Mouse (Mus musculus) urinary bladder, adult 2 months (tissue): ENCODE data around the gene Sf3b4. TPM values are rescaled to one million over a fixed set of nuclear protein-coding genes. Genes with fewer than 3 reads are reported as not detected.

Source experiments
- DNase-seq: peaks from one replicate; pipeline ENCODE4 v3.0.0; 2022; ENCODE audit warnings: low spot score
- polyA plus RNA-seq: library from polyadenylated mRNA; depleted of rRNA; stranded (reverse); fragments of >200 nt; gene quantifications from 2 replicates; pipeline ENCODE4 v1.2.3, GENCODE M21; 2012; rRNA removed

The Sf3b4 gene
- polyA plus RNA-seq, result 48.6 and 52.3 TPM in 2 replicates

DNA sequence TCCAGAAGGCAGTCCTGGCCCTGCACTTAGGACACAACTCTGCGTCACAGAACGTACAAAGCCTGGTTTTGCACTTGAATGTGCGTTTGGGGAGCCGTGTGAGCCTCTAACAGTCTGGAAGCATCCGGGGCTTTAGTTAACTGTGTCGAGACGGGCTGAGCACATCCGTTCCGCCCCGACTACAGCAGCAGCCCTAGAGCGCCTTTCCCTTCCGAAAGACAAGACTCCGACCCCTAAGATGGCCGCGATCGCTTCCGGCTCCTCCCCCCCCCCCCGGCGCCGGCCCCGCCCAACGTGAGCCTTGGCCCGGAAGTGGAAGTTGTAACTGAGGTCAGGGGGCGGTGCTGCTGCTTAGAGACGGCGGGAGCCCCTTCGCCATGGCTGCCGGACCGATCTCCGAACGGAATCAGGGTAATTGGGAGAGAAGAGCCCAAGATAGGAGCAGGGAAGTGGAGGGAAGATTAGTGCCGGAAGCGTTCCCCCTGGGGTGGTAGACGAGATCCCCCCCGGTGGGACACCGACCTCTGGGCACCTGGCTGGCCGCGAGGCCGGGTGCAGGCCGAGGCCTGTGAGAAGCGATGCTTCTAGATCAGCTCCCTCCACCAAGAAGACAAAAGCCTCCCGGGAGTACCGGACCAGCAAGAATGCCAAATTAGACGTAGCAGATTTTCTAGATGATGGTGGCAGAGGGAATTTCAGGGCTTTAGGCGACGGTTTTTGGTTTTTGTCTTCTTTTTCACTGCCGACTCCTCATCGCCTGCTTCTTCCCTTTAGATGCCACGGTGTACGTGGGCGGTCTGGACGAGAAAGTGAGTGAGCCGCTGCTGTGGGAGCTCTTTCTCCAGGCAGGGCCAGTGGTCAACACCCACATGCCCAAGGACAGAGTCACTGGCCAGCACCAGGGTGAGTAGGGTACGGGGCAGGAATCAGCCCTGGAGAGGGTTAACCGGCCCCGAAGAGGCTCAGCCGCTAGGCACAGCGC is at the start of gene Sf3b4:
Sf3b4 (plus strand) TSS at position 136 of the 982 bp plus-strand sequence.
- DNase-seq, result peak; percentile 77

DNA sequence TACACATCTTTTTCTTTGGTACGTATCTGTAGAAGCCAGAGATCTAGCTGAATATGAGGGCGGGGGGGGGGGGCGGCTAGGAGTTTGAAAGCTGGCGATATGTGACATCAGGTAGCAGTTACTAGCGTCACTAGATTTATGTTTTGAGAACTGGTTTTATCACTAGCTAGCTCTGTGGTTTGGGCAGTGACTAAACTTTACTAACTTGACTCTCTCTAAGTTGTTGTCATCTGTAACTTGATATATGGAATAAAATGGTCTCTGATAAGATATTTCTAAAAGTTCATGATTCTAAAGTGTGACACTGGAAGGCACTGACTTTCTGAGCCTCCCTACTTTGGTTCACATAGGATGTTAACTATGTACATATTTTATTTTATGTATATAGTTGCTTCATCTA is 47.9 kb upstream of the Sf3b4 start:
- DNase-seq, result no peak

DNA sequence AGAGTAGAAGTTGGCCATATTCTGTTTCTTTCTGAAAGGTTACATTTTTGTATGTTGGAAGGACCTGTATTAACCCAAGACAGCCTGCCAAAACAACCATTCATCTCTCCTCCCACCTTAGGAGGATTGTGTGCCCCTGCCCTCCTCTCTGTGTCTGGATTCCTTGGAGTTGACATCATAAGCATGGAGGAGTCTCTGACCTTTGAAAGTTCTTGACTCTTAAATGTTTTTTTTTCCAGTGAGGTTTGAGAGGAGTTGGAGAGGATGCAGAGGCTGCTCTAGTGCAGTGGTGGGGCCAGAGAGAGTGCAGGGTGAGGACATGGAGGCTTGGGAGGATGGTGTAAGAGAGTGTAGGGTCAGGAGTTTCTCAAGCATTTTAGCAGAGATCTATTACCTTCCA is 44.0 kb upstream of the Sf3b4 start:
- no peak for DNase-seq

DNA sequence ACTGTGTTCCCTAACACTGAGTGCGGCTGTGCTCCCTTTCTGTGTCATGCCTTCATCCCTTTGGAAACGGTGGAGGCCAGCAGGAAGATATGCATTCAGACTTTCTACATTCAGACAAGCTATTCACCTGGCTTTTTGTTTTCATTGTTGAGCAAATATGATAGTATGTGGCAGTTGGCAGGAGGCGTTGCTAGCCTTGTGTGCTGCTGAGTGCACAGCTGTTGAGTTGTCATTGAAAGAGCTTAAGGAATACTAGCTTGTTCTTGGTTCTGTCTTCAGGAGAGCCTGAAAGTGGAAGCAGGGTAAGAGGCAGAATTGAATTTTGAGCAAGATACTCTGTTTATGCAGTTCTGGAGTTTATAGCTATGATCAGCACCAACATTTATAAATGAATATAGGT is 39.7 kb upstream of the Sf3b4 start:
- DNase-seq, result no peak

DNA sequence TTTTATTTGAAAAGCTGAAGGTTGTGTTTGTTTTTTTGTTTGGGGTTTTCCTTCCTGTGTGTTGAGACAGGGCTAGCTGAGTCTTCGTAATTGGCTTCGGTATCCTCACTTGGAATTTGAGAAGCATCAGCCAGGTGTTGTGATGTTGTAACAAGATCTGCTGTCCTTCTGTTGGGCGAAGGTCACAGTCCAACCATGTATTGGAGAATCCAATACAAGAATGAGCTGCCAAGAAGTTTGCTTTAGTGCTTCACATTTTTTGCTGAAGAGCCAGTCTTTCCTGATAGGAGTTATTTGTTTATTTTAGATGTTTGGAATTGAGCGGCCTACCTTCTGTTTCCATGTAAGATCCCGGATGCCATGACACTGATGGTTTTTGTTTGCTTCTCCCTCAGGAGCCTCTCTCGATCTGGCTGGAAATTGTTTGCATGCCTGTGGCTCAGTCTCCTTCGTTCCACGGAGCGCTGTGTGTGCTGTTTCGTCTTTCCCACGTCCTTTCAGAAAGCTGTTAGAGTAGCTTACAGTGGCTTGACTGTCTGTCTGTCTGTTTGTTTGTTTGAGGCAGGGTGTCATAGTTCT is 38.7 kb upstream of the Sf3b4 start:
- no peak for DNase-seq

DNA sequence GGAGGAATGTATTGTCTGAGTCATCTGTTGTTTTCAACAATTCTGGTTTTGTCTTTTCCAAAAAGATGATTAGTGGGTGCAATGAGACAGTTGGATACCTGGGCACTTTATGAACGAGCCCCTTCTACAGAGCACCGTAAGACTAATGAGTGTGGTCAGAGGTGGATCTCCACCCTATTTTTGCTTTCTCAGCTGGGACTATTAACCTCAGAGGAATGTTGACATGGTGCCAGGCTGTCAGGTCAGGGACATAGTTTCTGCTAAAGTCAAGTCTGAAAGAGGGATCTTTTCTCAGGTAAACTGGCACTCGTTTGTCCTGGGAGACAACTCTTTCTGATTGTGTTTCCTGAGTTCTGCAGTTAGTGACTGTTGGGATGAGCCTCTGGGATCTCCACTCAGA is 37.1 kb upstream of the Sf3b4 start:
- DNase-seq, result no peak

DNA sequence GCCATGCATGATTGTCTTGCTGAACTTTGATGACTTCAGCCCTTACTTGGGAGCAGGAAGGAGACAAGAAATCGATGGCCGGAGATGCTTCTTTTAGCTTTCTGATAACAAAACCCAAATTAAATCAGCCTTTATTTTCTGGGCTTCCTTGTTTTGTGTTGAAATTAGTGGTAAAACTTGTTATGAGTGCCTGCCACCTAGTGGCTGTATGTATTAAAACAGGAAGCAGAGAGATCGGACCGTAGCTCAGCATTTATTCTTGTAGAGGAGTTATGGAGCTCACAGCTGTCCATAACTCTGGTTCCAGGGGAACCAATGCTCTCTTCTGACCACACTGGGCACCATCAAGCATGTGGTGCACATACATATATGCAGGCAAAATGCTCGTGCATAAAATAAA is 24.2 kb upstream of the Sf3b4 start:
- DNase-seq, result no peak

DNA sequence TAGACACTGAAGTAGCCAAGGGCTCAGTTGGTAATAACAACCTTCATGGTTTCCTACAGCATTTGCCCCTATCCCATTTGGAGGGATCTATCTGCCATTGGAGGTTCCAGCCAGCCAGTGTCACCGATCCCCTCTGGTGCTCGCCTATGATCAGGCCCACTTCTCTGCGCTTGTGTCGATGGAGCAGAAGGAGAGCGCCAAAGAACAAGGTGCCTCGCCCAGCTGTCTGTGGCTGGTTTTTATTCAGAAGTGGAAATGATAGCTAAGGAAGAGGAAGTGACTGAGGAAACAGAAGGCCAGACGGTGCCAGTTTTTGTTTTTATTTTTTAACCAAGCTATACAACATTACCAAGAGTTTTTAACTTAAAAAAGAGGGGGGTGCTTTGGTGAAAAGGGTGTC is 20.3 kb upstream of the Sf3b4 start:
- DNase-seq, result no peak

DNA sequence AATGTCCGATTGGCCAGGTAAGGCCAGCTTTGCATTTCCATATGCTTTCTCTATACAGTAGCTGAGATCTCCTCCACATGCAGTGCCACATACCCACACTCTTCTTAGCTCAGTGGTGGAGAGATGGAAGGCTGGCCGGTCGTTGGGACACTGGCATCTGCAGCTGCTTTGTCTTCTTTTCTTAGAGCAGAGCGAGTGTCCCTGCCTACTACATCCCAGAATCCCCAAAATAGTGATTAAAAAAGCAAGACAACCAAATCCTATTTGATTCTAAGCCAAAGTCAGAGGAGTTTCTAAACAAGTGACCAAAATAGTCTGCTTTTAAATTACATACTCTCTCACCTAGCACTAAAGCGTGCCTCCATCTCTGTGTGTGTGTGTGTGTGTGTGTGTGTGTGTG is 19.5 kb upstream of the Sf3b4 start:
- DNase-seq, result no peak

DNA sequence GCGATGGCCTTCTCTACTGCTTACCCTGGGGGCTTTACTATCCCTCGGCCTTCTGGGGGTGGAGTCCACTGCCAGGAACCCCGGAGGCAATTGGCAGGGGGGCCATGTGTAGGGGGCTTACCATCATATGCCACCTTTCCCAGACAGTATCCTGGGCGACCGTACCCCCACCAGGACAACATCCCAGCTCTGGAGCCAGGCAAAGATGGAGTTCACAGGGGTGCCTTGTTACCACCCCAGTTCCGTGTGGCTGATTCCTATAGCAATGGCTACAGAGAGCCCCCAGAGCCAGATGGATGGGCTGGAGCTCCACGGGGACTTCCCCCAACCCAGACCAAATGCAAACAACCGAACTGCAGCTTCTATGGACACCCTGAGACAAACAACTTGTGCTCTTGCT is 16.6 kb upstream of the Sf3b4 start:
- no peak for DNase-seq

DNA sequence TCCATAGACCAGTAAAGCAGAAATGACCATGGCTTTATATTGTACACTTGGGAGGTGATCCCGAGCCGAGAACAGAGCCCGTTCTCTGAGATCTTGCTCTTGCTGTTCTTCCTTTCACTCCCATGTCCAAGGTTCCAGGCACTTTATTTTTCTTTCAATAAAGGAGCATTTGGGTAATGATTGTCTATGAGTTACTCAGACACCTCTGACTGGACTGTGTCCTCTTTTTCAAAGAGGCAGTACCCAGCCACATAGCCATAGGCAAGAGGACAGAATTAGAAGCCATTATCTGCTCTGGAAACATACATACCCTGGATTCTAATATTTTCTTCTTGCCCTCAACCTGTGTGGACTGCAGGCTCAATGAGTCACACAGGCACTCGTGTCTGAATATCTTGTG is 12.3 kb upstream of the Sf3b4 start:
- DNase-seq, result no peak

DNA sequence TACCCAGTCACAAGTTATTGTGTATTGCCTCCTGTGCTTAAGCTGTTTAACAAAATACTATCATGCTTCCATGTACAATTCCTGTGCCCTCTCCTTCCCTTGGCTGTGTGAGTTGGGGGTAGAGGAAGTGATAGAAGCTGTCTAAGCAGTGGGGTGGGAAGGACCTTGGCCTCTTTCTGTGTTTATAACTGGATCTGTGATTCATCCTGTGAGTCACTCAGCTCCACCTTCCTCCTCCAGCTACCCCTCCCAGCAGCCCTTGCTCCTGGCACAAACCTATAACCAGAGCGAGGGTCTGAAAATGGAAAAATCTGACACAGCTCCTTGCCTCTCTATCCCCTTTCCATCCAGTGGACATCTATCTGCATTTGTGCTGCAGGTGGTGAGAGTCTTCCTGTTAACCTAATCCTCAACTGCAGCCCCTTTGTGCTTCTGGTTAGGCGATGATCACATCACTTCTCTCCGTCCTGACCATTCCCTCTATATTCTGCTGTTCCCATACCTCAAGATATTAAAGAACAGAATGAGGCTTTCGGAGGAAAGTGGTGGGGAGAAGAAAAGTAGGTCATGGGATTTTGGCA is 11.8 kb upstream of the Sf3b4 start:
- DNase-seq, result no peak

DNA sequence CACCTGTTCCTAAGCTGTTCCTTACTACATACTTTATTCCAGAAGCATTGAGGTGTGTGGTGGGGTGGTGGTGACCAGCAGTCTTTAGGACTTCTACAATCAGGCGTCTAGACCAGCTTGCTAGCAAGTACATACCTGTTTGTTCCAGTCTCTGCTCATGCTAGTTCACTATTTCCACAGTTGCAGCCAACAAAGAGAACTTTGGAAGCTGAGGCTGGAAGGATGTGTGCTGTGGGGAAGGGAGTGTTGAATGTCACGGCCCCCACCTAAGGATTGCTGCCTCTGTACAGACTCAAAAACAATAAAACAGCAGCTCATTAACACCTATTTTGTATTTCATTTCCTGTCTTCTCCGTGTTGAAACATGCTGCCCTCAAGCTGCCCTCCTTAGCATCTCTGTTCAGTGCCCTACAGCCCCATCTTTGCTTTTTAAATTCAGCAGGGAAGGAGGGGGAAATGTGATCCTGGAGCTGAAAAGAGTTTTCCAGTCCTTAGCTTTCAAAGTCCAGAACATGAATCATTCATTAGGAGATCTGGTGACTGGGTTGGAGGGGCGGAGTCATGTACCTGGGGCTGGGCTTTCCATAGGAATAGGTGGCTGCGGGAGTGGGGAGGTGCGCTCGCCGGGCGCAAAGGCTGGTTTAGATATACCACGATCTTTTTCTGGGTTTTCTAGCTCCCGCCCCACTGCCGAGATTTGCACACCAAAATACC is 11.2 kb upstream of the Sf3b4 start:
- peak; percentile 52 for DNase-seq

DNA sequence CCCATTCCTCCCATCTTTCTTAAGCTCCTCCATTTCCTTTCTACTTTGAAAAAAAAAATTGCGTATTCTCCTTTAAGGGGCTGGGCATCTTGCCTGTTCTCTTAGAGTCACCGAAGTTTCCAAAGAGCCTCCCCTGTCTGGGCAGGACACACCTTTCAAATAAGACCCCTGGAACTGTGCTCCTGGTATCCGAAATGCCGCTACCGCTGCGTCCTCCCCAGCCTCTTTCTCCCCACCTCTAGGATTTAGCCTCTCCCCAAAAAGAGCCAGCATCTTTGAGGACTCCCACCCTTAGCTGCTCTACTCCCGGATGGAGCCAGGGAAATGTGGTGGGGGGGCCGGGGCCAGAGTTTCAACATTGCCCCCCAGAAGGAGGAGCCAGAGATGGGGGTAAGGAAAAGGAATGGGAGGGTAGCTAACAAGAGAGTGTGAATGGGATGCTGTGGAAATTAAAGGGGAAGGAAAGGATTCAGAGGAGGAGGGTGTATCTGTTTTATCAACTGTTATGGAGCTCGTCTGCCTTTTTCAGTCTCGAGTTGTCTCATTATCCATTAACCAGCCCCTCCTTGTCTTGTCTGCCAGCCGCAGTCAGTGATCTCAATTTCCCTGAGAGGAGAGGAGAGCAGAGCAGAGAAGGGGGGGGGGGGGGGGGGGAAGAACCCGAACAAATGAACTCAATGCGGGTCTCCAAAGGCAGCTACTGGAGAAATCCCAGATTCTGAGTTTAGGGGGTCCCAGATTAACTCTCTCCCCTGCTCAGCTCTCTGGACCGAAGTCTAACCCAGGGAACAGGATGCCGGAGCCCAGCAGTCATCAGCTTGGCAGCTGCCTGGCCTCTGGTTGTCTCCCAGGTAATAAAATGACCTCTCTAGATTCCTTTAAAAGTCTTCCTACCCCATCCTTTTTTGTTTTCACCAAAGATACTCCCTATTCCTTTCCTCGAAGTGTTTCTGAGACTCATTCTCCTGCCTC is 10.0 kb upstream of the Sf3b4 start, which contains the start of gene Mtmr11:
Mtmr11 (plus strand) TSS at position 136 of the 972 bp plus-strand sequence.
- DNase-seq, result no peak

DNA sequence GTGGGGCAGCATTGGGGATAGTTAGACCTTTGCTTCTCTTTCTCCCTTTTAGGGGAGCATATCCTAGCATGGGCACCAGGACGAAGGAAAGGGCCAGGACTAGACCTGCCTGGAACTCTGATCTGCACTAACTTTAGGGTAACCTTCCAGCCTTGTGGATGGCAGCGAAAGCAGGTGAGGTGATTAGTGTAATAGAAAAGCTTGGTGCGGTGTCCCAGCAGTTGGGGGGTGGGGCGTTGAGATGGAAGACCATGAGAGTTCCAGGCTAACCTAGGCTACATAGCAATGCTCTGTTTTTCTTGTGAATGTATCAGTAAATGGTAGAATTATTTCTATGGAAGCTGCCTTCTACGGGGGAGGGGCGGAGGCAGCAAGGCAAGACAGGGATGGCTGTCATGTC is 9.1 kb upstream of the Sf3b4 start:
- DNase-seq, result no peak

DNA sequence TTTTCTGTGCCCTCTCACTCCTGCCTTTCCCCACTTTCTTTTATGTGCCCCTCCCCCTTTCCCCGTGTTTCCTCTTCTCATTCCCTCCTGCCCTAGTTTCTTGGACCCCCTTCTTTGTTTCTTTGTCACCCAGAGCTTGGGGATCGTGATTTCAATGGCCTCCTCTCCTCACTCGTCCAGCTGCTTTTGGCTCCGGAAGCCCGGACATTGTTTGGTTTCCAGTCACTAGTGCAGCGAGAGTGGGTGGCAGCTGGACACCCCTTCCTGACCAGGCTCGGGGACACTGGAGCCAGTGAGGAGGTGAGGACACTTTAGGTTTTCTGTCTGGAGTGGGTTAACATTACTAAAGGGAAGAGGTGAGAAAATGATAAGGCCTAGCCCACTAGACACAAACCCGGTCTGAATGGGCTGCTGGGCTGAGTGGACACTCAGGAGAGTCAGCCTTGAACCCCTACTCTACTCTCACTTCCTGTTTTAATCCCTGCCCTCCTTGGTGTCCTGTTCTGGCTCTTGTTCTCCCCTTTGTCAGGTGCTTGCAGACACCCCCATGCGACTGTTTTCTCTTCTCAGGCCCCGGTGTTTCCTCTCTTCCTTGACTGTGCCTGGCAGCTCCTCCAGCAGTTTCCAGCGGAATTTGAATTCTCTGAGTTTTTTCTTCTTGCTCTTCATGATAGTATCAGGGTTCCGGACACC is 3.5 kb upstream of the Sf3b4 start:
- no peak for DNase-seq

DNA sequence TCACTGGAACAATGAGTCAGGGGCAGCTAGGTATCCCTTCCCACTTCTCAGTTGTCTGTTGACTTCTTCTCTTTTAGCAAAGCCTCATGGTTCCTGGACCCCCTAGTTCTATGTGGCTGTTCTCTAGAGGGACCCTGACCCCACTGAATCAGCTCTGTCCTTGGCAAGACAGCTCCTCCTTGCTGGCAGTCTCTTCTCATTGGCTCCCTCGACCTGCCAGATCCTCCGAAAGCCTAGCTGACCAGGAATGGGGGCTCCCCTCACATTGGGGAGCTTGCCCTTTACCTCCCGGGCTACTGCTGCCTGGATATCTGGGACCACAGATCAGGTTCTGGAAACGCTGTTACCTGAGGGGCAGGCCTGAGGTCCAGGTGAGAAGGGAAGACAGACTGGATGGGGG is 1.9 kb upstream of the Sf3b4 start:
- no peak for DNase-seq

DNA sequence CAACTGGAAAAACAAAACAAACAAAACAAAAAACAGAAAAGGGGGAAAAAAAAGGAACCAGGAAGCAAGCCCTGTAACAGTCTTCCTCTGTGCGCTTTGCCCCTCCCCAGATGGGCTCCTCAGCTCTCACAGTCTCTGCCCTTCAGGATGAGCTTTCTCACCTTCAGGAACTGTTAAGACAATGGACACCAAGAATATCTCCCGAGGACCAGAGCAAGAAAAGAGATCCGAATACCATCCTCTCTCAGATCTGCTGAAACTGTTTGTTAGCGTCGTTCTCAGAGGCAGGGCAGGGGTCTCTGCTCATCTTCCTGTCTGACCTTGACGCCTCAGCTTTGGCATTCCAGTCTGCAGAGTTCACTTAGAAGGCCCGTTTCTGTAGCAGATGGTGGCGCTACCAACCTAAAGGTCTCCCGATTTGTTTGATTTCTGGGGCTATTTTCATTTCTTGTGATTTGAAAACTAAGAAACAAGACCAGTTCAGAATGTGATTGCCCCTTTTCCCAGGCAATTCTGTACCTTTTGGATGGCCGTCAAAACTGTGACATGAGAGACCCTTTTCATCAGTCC is 1.1 kb upstream of the Sf3b4 start:
- no peak for DNase-seq

DNA sequence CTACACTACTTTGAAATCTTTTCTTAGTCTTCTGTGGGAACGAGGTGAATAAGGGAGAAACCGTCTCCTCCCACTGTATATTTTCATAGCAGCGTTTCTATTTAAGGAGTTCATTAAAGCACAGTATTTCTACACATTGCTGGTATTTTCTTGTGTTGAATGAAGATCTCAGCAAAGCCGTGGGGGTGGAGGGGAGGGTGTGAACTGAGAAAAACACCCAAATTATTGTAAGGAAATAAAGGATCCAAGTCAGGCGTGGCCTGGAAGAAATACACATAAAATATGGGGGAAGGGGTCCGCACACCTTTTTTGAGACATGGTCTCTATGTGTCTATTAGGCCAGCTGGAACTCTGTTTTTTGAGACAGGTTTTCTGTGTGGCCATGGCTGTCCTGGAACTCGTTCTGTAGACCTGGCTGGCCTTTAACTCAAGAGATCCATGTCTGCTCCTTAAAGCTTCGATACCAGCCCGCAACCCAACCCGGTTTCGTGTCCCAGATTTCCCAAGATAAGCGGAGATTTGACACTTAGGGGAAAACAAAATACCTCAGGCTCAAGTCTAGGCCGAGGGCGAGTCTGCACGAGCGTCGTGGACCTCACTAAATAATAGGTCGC is 442 bp upstream of the Sf3b4 start:
- DNase-seq, result no peak

DNA sequence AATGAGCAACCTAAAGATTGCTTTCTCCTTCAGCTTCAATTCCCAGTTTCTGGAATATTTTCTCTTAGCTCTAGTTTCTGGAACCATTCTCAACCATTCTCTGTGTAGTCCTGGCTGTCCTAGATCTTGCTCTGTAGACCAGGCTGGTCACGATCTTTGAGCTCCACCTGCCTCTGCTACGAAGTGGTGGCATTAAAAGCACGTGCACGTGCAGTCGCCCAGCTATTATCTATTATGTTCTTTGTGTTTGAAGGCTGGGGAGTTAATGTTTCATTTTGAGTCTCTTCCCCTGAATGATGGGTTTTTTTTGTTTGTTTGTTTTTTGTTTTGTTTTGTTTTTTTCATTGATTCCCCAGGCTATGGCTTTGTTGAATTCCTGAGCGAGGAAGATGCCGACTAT is 1.1 kb downstream of the Sf3b4 start:
- no peak for DNase-seq
